Mouse (Mus musculus): ENCODE measurements at regions not wholly inside any gene's neighbourhood (a gene's known extent, or its start where the extent isn't known, plus 50 kb on each side); places are given as distances from the start of the nearest gene placed in this dataset.
"Not testable (repeated sequence)": the region's sequence is repeated elsewhere in the genome, so short reads cannot be mapped to it uniquely, and the experiment has no call there.

GRCm38 (mm10) chr9:13105426-13105825 lies 140.2 kb downstream of the Jrkl start:
- no peak for DNase-seq (ENCODE audit: low spot score)

- DNase-seq (ENCODE audit: low spot score) = no peak
Measured at GRCm38 (mm10) chr9:13083669-13084068, 162.0 kb downstream of the Jrkl start.

GRCm38 (mm10) chr9:13049079-13049478 lies 196.6 kb downstream of the Jrkl start:
- DNase-seq (ENCODE audit: low spot score) = no peak

- no peak for DNase-seq (ENCODE audit: low spot score)
Measured at GRCm38 (mm10) chr9:13019025-13019424, 226.6 kb downstream of the Jrkl start.

- DNase-seq (ENCODE audit: low spot score) = not testable (repeated sequence)
Measured at GRCm38 (mm10) chr9:12983209-12983608, 262.4 kb downstream of the Jrkl start.

- no peak for DNase-seq (ENCODE audit: low spot score)
Measured at GRCm38 (mm10) chr9:12973022-12973421, 272.6 kb downstream of the Jrkl start.

GRCm38 (mm10) chr9:12960337-12960736 lies 285.3 kb downstream of the Jrkl start:
- DNase-seq (ENCODE audit: low spot score) = peak; percentile 4

- no peak for DNase-seq (ENCODE audit: low spot score)
Measured at GRCm38 (mm10) chr9:12946088-12946487, 299.5 kb downstream of the Jrkl start.

- DNase-seq (ENCODE audit: low spot score) = no peak
Measured at GRCm38 (mm10) chr9:12945476-12945875, 300.2 kb downstream of the Jrkl start.

- DNase-seq (ENCODE audit: low spot score) = no peak
Measured at GRCm38 (mm10) chr9:12945037-12945436, 300.6 kb downstream of the Jrkl start.

GRCm38 (mm10) chr9:12935016-12935415 lies 310.6 kb downstream of the Jrkl start:
- no peak for DNase-seq (ENCODE audit: low spot score)

- no peak for DNase-seq (ENCODE audit: low spot score)
Measured at GRCm38 (mm10) chr9:12925549-12926186, 320.0 kb downstream of the Jrkl start.

- DNase-seq (ENCODE audit: low spot score) = no peak
Measured at GRCm38 (mm10) chr9:12900726-12901125, 344.9 kb downstream of the Jrkl start.

GRCm38 (mm10) chr9:12879753-12880490 lies 365.7 kb downstream of the Jrkl start:
- DNase-seq (ENCODE audit: low spot score) = no peak

GRCm38 (mm10) chr9:12876496-12876895 lies 369.1 kb downstream of the Jrkl start:
- no peak for DNase-seq (ENCODE audit: low spot score)

- no peak for DNase-seq (ENCODE audit: low spot score)
Measured at GRCm38 (mm10) chr9:12870941-12871340, 374.7 kb downstream of the Jrkl start.
